7 mouse cellular contexts compared by ENCODE assay signal in the genomic region with DNA sequence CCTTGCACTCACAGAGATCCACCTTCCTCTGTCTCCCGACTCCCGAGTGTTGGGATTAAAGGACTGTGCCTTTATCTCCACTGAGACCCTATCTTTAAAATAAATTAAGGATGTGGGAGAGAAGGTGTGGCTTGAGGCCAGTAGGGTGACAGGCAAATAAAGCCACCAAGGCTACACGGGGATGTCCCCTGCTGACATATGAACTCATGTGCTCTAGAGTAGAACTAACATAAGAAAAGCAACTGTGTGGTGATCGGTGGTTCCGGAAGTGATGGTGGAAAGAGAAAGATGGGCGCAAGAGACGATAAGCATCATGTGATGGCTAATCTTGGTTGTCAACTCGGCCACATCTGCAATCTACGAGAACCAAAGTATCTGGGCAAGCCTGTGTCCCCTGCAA. TPM values are rescaled to one million over a fixed set of nuclear protein-coding genes. Genes with fewer than 3 reads are reported as not detected.
DNase-seq lines count a peak whose midpoint lies in the region; ATAC-seq lines count a peak whose summit lies in the region.

No protein-coding gene starts in this region.

- peak overlapping the region; percentile 69 for H3K4me2 ChIP-seq in lung, embryonic 15.5 days
- H3K4me2 ChIP-seq in forebrain, embryonic 14.5 days (ENCODE audit: low read length) = peak overlapping the region; percentile 66
- H3K4me2 ChIP-seq in liver, embryonic 12.5 days = peak overlapping the region; percentile 87
- H3K4me2 ChIP-seq in stomach, embryonic 14.5 days (replicated peaks; ENCODE audit: low read depth, low read length) = peak overlapping the region; percentile 68

- no peaks in the 10 kb centered on the region for H3K27me3 ChIP-seq in lung, embryonic 15.5 days
- H3K27me3 ChIP-seq in forebrain, embryonic 14.5 days (replicated peaks; ENCODE audit: control insufficient read depth, insufficient read depth, low read length) = no peaks in the 10 kb centered on the region
- H3K27me3 ChIP-seq in liver, embryonic 12.5 days (replicated peaks) = no peaks in the 10 kb centered on the region
- no peaks in the 10 kb centered on the region for H3K27me3 ChIP-seq in stomach, embryonic 14.5 days (ENCODE audit: control insufficient read depth, insufficient read depth, low read length)

- peaks cover 23% of the 10 kb centered on the region; the same call in 1 of the 2 replicates for H3K36me3 ChIP-seq in lung, embryonic 15.5 days
- peaks cover 23% of the 10 kb centered on the region for H3K36me3 ChIP-seq in forebrain, embryonic 14.5 days (ENCODE audit: control insufficient read depth, insufficient read depth, low read length)
- peaks cover 50% of the 10 kb centered on the region for H3K36me3 ChIP-seq in liver, embryonic 12.5 days
- H3K36me3 ChIP-seq in stomach, embryonic 14.5 days (ENCODE audit: control insufficient read depth, insufficient read depth, low read length) = peaks cover 30% of the 10 kb centered on the region

- H3K9me3 ChIP-seq in lung, embryonic 15.5 days = no peaks in the 10 kb centered on the region
- H3K9me3 ChIP-seq in forebrain, embryonic 14.5 days (replicated peaks; ENCODE audit: control insufficient read depth, low read length) = no peaks in the 10 kb centered on the region
- no peaks in the 10 kb centered on the region for H3K9me3 ChIP-seq in liver, embryonic 12.5 days (replicated peaks)
- H3K9me3 ChIP-seq in stomach, embryonic 14.5 days (ENCODE audit: control insufficient read depth, low read depth, low read length) = no peaks in the 10 kb centered on the region

- no peak overlapping the region for H3K27ac ChIP-seq in lung, embryonic 15.5 days
- H3K27ac ChIP-seq in forebrain, embryonic 14.5 days (ENCODE audit: low read depth, low read length) = 0 out of 2 replicates have a peak overlapping the region, but pooled peaks have one; percentile 52
- no peak overlapping the region for H3K27ac ChIP-seq in liver, embryonic 12.5 days
- no peak overlapping the region for H3K27ac ChIP-seq in stomach, embryonic 14.5 days (ENCODE audit: low read length)

- DNase-seq in lung, postnatal 4 days = no peak
- DNase-seq in forebrain, embryonic 14.5 days (ENCODE audit: low spot score) = no peak
- DNase-seq in urinary bladder, adult 18-20 months (ENCODE audit: low spot score in 2 of 2) = no peak
- no peak for DNase-seq in urinary bladder, postnatal 4 days (ENCODE audit: low spot score in 2 of 2)

- no peak for ATAC-seq in lung, embryonic 15.5 days (ENCODE audit: borderline replicate concordance, extremely low read depth, low FRiP score, low TSS enrichment)
- ATAC-seq in forebrain, embryonic 14.5 days = no peak
- ATAC-seq in liver, embryonic 12.5 days = no peak
- ATAC-seq in stomach, embryonic 14.5 days (ENCODE audit: insufficient number of reproducible peaks, insufficient read depth, low FRiP score, low read depth) = no peak

- no peak overlapping the region for H3K9ac ChIP-seq in lung, embryonic 15.5 days
- no peak overlapping the region; the same call in 1 of the 2 replicates for H3K9ac ChIP-seq in forebrain, embryonic 14.5 days (ENCODE audit: low read length)
- H3K9ac ChIP-seq in liver, embryonic 12.5 days = no peak overlapping the region
- no peak overlapping the region for H3K9ac ChIP-seq in stomach, embryonic 14.5 days (replicated peaks; ENCODE audit: low read depth, low read length)

- WGBS in lung, embryonic 15.5 days = 65% methylated on average over 9 of the region's 9 CpGs
- 72% methylated on average over 9 of the region's 9 CpGs for WGBS in forebrain, embryonic 14.5 days
- 58% methylated on average over 9 of the region's 9 CpGs for WGBS in liver, embryonic 12.5 days (ENCODE audit: insufficient replicate concordance)
- WGBS in stomach, embryonic 14.5 days = 71% methylated on average over 9 of the region's 9 CpGs

- H3K4me3 ChIP-seq in lung, embryonic 15.5 days = no peak overlapping the region
- peak overlapping the region; percentile 35 for H3K4me3 ChIP-seq in forebrain, embryonic 14.5 days (ENCODE audit: low read depth, low read length)
- no peak overlapping the region for H3K4me3 ChIP-seq in liver, embryonic 12.5 days
- no peak overlapping the region for H3K4me3 ChIP-seq in stomach, embryonic 14.5 days (ENCODE audit: low read depth, low read length)

- H3K4me1 ChIP-seq in lung, embryonic 15.5 days = 0 out of 2 replicates have a peak, but pooled peaks cover 4% of the 10 kb centered on the region
- peaks cover 7% of the 10 kb centered on the region for H3K4me1 ChIP-seq in forebrain, embryonic 14.5 days (ENCODE audit: control insufficient read depth, insufficient read depth, low read length)
- H3K4me1 ChIP-seq in liver, embryonic 12.5 days = peaks cover 9% of the 10 kb centered on the region
- no peaks in the 10 kb centered on the region for H3K4me1 ChIP-seq in stomach, embryonic 14.5 days (ENCODE audit: control insufficient read depth, insufficient read depth, low read length)

RNA-seq across cellular contexts. Expression of a gene that starts 21.4 kb away (rescaled TPM):
- 60.1 and 66.5 TPM in 2 replicates for polyA plus RNA-seq in lung, embryonic 15.5 days (2015; fragmentation: Nextera tagmentation; extraction: Ambion mirVana)
- polyA plus RNA-seq in forebrain, embryonic 14.5 days (2014; fragmentation: Nextera tagmentation; extraction: Ambion mirVana) = 23.9 and 26.1 TPM in 2 replicates
- 26.0 and 29.1 TPM in 2 replicates for polyA plus RNA-seq in liver, embryonic 12.5 days (2016; fragmentation: Nextera tagmentation; extraction: Ambion mirVana)
- polyA plus RNA-seq in stomach, embryonic 14.5 days (2014; fragmentation: Nextera tagmentation; extraction: Ambion mirVana) = 56.7 and 62.1 TPM in 2 replicates

RNA-seq across cellular contexts. Expression of a gene that starts 29.3 kb away (rescaled TPM):
- 91.3 and 91.8 TPM in 2 replicates for polyA plus RNA-seq in lung, embryonic 15.5 days (2015; fragmentation: Nextera tagmentation; extraction: Ambion mirVana)
- 16.5 and 25.6 TPM in 2 replicates for polyA plus RNA-seq in forebrain, embryonic 14.5 days (2014; fragmentation: Nextera tagmentation; extraction: Ambion mirVana)
- polyA plus RNA-seq in liver, embryonic 12.5 days (2016; fragmentation: Nextera tagmentation; extraction: Ambion mirVana) = 69.9 and 70.4 TPM in 2 replicates
- 97.4 and 101 TPM in 2 replicates for polyA plus RNA-seq in stomach, embryonic 14.5 days (2014; fragmentation: Nextera tagmentation; extraction: Ambion mirVana)
